Mouse (Mus musculus) hindbrain, postnatal 0 days (tissue): ENCODE measurements around the gene Tmem248. TPM values are rescaled to one million over a fixed set of nuclear protein-coding genes. Genes with fewer than 3 reads are reported as not detected.

Source experiments
- ATAC-seq: fragments of 200-750 bp; cut with Nextera tagmentation; 2 replicates; pipeline ENCODE4 v1.8.0; 2017; ENCODE audit warnings: mild to moderate bottlenecking, moderate TSS enrichment, moderate library complexity
- DNase-seq: peaks from one replicate; pipeline ENCODE4 v3.0.0-alpha.2; 2015; ENCODE audit warnings: low spot score
- H3K27ac ChIP-seq: fragments of 300-500 bp; sonication (generic); 2 replicates; pipeline ENCODE4 v1.5.1; 2014; ENCODE audit warnings: mild to moderate bottlenecking
- H3K27me3 ChIP-seq: fragments of 300-500 bp; sonication (generic); 2 replicates; pipeline ENCODE4 v1.6.1; 2014; ENCODE audit warnings: low read length, mixed read lengths; ENCODE audit not compliant: insufficient read depth
- H3K36me3 ChIP-seq: fragments of 300-500 bp; sonication (generic); 2 replicates; pipeline ENCODE4 v1.6.1; 2014; ENCODE audit warnings: low read length, mixed read lengths; ENCODE audit not compliant: insufficient read depth
- H3K4me1 ChIP-seq: fragments of 300-500 bp; sonication (generic); 2 replicates; pipeline ENCODE4 v1.6.1; 2014; ENCODE audit warnings: antibody characterized with exemption, low read length, mixed read lengths; ENCODE audit not compliant: insufficient read depth
- H3K4me2 ChIP-seq: fragments of 300-500 bp; sonication (generic); 2 replicates; pipeline ENCODE4 v1.6.1; 2014; ENCODE audit warnings: low read depth, mild to moderate bottlenecking, low read length, moderate library complexity, mixed read lengths
- H3K4me3 ChIP-seq: fragments of 300-500 bp; sonication (generic); 2 replicates; pipeline ENCODE4 v1.5.1; 2014; ENCODE audit warnings: low read length
- H3K9ac ChIP-seq: fragments of 300-500 bp; sonication (generic); replicated peaks from 2 replicates; pipeline ENCODE4 v1.6.1; 2014; ENCODE audit warnings: mild to moderate bottlenecking, low read length, moderate library complexity, mixed read lengths
- H3K9me3 ChIP-seq: fragments of 300-500 bp; sonication (generic); 2 replicates; pipeline ENCODE4 v1.6.1; 2016; ENCODE audit warnings: low read length, mixed read lengths
- CTCF ChIP-seq: IDR thresholded peaks from 2 replicates; pipeline ENCODE4 v1.5.1; 2016; ENCODE audit warnings: antibody characterized with exemption, control low read depth, low read depth
- WGBS: fragments of 180-500 bp; shearing (Covaris S2); extraction: QIAGEN DNeasy Blood & Tissue Kit; methylation state at CpG from one replicate; pipeline ENCODE4 v1.1.7; 2014; 5-methylcytosine and 5-hydroxymethylcytosine counted together
- polyA plus RNA-seq: library from polyadenylated mRNA; unstranded; fragments of >200 nt; fragmentation: Nextera tagmentation; extraction: Ambion mirVana; gene quantifications from 2 replicates; pipeline ENCODE4 v1.2.1, GENCODE M21; 2015
- total RNA-seq: library from RNA; depleted of rRNA; stranded (reverse); fragments of >200 nt; gene quantifications from 2 replicates; pipeline ENCODE4 v1.2.3, GENCODE M21; 2014

The Tmem248 gene
- total and polyA plus RNA-seq, 2 experiments from 2014 or later = 30.5 to 37.1 TPM

DNA sequence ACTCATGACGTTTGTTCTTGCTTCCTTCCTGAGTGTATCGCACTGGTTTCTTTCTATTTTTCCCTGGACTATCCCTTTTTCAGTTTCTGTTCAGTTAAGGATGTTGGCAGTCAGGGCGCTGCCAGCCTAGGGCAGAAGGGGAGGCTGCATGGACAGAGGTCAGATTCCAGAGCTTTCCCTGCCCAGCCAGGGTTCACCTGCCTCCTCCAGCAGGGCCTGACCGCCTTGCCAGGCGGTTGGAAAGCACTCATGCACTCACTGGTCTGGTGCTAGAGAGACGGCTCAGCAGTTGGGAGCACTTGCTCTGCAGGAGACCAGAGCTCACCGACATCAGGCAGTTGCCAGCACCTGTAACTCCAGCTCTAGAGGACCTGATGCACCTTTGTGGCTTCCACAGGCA, 22.4 kb downstream of the Tmem248 start:
- Histone ChIP-seq H3K27ac (no peak overlapping the region), H3K9ac (no peak overlapping the region), H3K4me3 (no peak overlapping the region), H3K4me2 (no peak overlapping the region), H3K4me1 (no peaks in the 10 kb centered on the region), H3K36me3 (peaks cover 64% of the 10 kb centered on the region), H3K27me3 (no peaks in the 10 kb centered on the region), H3K9me3 (no peaks in the 10 kb centered on the region)
- 88% methylated on average over 7 of the region's 7 CpGs for WGBS
- no peak for ATAC-seq
- no peak for TF ChIP-seq CTCF
- no peak for DNase-seq

GRCm38 (mm10) chr5:130239856-130240255, 23.0 kb downstream of the Tmem248 start:
- H3K27me3 ChIP-seq = no peaks in the 10 kb centered on the region
- H3K9ac ChIP-seq = no peak overlapping the region
- H3K36me3 ChIP-seq = peaks cover 63% of the 10 kb centered on the region
- no peak overlapping the region for H3K27ac ChIP-seq
- no peak overlapping the region for H3K4me2 ChIP-seq
- H3K9me3 ChIP-seq = no peaks in the 10 kb centered on the region
- H3K4me1 ChIP-seq = no peaks in the 10 kb centered on the region
- DNase-seq (no peak), ATAC-seq (no peak)
- WGBS = 98% methylated on average over 2 of the region's 2 CpGs
- H3K4me3 ChIP-seq = no peak overlapping the region
- no peak for TF ChIP-seq CTCF

- Histone ChIP-seq H3K4me2 (no peak overlapping the region), H3K36me3 (peaks cover 69% of the 10 kb centered on the region)
Measured at GRCm38 (mm10) chr5:130241426-130241825, 24.5 kb downstream of the Tmem248 start.

GRCm38 (mm10) chr5:130247823-130248222, 30.9 kb downstream of the Tmem248 start:
- no peak overlapping the region for H3K27ac ChIP-seq
- H3K27me3 ChIP-seq = no peaks in the 10 kb centered on the region
- H3K36me3 ChIP-seq = peaks cover 78% of the 10 kb centered on the region
- H3K4me3 ChIP-seq = no peak overlapping the region
- no peak for TF ChIP-seq CTCF
- 88% methylated on average over 5 of the region's 5 CpGs for WGBS
- DNase-seq = no peak
- ATAC-seq = no peak
- no peaks in the 10 kb centered on the region for H3K4me1 ChIP-seq
- H3K9me3 ChIP-seq = no peaks in the 10 kb centered on the region
- H3K9ac ChIP-seq = no peak overlapping the region
- no peak overlapping the region for H3K4me2 ChIP-seq

More at GRCm38 (mm10) chr5:130241426-130241825, 24.5 kb downstream of the Tmem248 start:
- TF ChIP-seq CTCF = no peak
- Histone ChIP-seq H3K4me1 (no peaks in the 10 kb centered on the region), H3K9me3 (no peaks in the 10 kb centered on the region), H3K27ac (no peak overlapping the region), H3K9ac (no peak overlapping the region), H3K27me3 (no peaks in the 10 kb centered on the region), H3K4me3 (no peak overlapping the region)
- ATAC-seq = no peak
- 95% methylated on average over 12 of the region's 12 CpGs for WGBS
- no peak for DNase-seq

DNA sequence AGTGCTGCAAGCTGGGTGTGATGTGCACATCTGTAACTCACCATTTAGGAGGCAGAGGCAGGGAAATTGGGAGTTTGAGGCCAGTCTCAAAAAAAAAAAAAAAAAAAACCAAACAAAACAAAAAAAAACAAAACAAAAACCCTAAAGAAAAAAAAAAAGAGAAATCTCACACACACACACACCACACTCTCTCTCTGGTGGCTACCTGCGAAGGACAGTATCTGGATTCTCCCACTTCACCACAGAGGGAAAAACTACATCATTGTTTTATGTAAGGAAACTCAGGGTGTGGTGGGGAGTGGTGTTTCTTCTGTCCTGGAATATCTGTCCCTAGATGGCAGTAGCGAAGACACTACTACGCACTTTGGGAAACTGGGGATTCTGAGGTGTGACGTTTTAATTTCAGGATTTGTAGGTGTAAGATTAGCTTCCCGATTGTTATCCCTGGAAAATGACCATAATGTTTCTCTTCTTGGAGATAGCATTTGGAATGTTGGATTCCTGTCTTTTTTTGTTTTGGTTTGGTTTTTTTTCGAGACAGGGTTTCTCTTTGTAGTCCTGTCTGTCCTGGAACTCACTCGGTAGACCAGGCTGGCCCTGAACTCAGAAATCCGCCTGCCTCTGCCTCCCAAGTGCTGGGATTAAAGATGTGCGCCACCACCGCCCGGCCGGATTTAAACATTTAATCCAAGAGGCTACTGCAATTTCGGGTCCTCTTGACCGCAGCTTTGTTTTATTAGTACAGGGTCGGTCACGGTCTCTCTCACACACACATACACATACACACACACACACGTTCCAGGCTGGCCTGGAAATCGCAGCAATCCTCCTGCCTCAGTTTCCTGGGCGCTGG, 37.5 kb downstream of the Tmem248 start:
- H3K4me1 ChIP-seq = peaks cover 3% of the 10 kb centered on the region; the same call in 1 of the 2 replicates
- 19% methylated on average over 19 of the region's 19 CpGs for WGBS

DNA sequence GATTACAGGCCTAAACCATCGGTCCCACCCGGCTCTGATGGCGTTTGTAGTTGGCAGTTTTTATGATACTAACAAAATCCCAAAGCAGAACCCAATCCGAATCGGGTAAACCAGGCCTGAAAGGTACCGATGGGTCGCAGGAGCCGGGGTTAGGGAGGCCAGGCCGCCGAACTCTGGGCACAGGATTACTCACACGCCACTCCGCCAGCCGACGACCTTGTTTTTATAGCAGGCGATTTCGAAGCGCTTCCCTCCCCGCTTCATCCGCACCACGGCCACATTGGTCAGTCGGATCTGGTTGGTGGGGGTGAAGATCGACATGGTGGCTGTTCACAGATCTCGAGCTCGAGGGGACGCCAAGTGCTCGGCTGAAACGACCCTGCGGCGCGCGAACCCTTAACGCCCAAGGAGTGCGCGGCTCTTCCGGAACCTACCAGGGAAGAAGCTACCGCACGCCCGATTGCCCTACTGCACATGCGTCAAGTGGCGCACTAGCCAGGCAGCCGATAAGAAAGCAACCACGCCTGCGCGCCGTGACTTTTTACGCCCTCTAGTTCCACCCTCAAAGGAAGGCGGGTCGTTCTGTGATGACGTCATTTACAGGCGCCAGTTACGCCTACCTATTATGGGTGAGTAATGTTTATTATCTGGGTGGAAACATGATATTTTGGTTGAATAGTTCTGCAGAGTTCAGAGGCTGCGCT, 38.3 kb downstream of the Tmem248 start, which contains the start of the genes Sbds and Tyw1:
TSS of gene Sbds (minus strand) at position 514 of the 704 bp plus-strand sequence.
TSS of gene Tyw1 (plus strand) at position 603 of the 704 bp plus-strand sequence.
- peaks cover 26% of the 10 kb centered on the region for H3K36me3 ChIP-seq
- H3K9me3 ChIP-seq = no peaks in the 10 kb centered on the region
- peak within 1 kb of the TSS; percentile 85 for H3K27ac ChIP-seq
- peaks cover 3% of the 10 kb centered on the region; the same call in 1 of the 2 replicates for H3K4me1 ChIP-seq
- peak within 1 kb of the TSS; percentile 73 for H3K4me2 ChIP-seq
- under 1% methylated on average over 52 of the region's 52 CpGs for WGBS
- no peaks in the 10 kb centered on the region for H3K27me3 ChIP-seq
- H3K9ac ChIP-seq = peak within 1 kb of the TSS; percentile 80
- peak; percentile 99 for DNase-seq
- peak; percentile 31; the same call in 1 of the 2 replicates for TF ChIP-seq CTCF
- ATAC-seq = peak; percentile 89
- H3K4me3 ChIP-seq = peak within 1 kb of the TSS; percentile 71

More for the DNA sequence above, 37.5 kb downstream of the Tmem248 start:
- no peaks in the 10 kb centered on the region for H3K27me3 ChIP-seq
- peak overlapping the region; percentile 80 for H3K9ac ChIP-seq
- DNase-seq = peak; percentile 49
- peak; percentile 45 for TF ChIP-seq CTCF
- H3K9me3 ChIP-seq = no peaks in the 10 kb centered on the region
- no peak for ATAC-seq
- peaks cover 33% of the 10 kb centered on the region for H3K36me3 ChIP-seq
- peak overlapping the region; percentile 85 for H3K27ac ChIP-seq
- H3K4me3 ChIP-seq = peak overlapping the region; percentile 71
- peak overlapping the region; percentile 73 for H3K4me2 ChIP-seq
